Comparison of ENCODE assay signal across 16 mouse cellular contexts in genomic region chr4:22103001-22103587, GRCm38 (mm10).
DNase-seq lines count a peak whose midpoint lies in the region; ATAC-seq and TF ChIP-seq lines count a peak whose summit lies in the region.
"Had no signal": no experiment of that assay in that cellular context is flagged by ENCODE, and none has a peak within 500 bp of the region (broad histone marks: within the 10 kb centered on the region; RNA-seq: fewer than 3 reads in every experiment).

No protein-coding gene starts in this region.

- peak; percentile 57 to 68 for DNase-seq in cerebellum, postnatal 10 days
- no peak for DNase-seq in cerebellum, adult 9-10 months
- DNase-seq in lung, postnatal 10 days = peak; percentile 18
- DNase-seq in lung, postnatal 25 days (ENCODE audit: low spot score) = no peak
- peak; percentile 65 for DNase-seq in hindbrain, postnatal 0 days (ENCODE audit: low spot score)
- DNase-seq in urinary bladder, postnatal 25 days (ENCODE audit: low spot score) = no peak
- DNase-seq in limb, embryonic 10.5 days (ENCODE audit: low spot score) = no peak
- DNase-seq in adipocyte (ENCODE audit: low spot score) = no peak
- DNase-seq: adrenal gland, postnatal 10 days; gastrocnemius, postnatal 14 days; heart, postnatal 14 days; kidney, postnatal 14 days had no signal

- no peak overlapping the region for H3K4me2 ChIP-seq in hindbrain, postnatal 0 days (ENCODE audit: low read depth, low read length)
- H3K4me2 ChIP-seq: liver, embryonic 12.5 days; lung, embryonic 15.5 days had no signal

- peak overlapping the region; percentile 70 for H3K27ac ChIP-seq in hindbrain, postnatal 0 days
- H3K27ac ChIP-seq in limb, embryonic 10.5 days = no peak overlapping the region
- H3K27ac ChIP-seq: heart, embryonic 10.5 days; liver, embryonic 12.5 days; lung, embryonic 15.5 days had no signal

- ATAC-seq in hindbrain, postnatal 0 days = peak; percentile 76
- ATAC-seq: intestine, postnatal 0 days; liver, embryonic 12.5 days had no signal

- no peaks in the 10 kb centered on the region for H3K9me3 ChIP-seq in hindbrain, postnatal 0 days (ENCODE audit: low read length)
- H3K9me3 ChIP-seq in limb, embryonic 10.5 days (replicated peaks) = no peaks in the 10 kb centered on the region
- H3K9me3 ChIP-seq: heart, embryonic 10.5 days; liver, embryonic 12.5 days; lung, embryonic 15.5 days had no signal

- WGBS in hindbrain, postnatal 0 days = 33% methylated on average over 8 of the region's 8 CpGs
- WGBS in limb, embryonic 10.5 days = 89% methylated on average over 8 of the region's 8 CpGs

- TF ChIP-seq CTCF in hindbrain, postnatal 0 days (IDR thresholded peaks at IDR 0.05; ENCODE audit: low read depth) = no peak

- H3K36me3 ChIP-seq in hindbrain, postnatal 0 days (ENCODE audit: insufficient read depth, low read length) = no peaks in the 10 kb centered on the region
- no peaks in the 10 kb centered on the region for H3K36me3 ChIP-seq in limb, embryonic 10.5 days
- H3K36me3 ChIP-seq: heart, embryonic 10.5 days; liver, embryonic 12.5 days; lung, embryonic 15.5 days had no signal

- H3K27me3 ChIP-seq in hindbrain, postnatal 0 days (ENCODE audit: insufficient read depth, low read length) = no peaks in the 10 kb centered on the region
- H3K27me3 ChIP-seq in limb, embryonic 10.5 days (ENCODE audit: low read depth, poor library complexity, severe bottlenecking) = no peaks in the 10 kb centered on the region
- H3K27me3 ChIP-seq: liver, embryonic 12.5 days; lung, embryonic 15.5 days had no signal

- no peak overlapping the region for H3K9ac ChIP-seq in hindbrain, postnatal 0 days (replicated peaks; ENCODE audit: low read length)
- H3K9ac ChIP-seq: liver, embryonic 12.5 days; lung, embryonic 15.5 days had no signal

- peaks cover 8% of the 10 kb centered on the region; the same call in 1 of the 2 replicates for H3K4me1 ChIP-seq in hindbrain, postnatal 0 days (ENCODE audit: insufficient read depth, low read length)
- no peaks in the 10 kb centered on the region for H3K4me1 ChIP-seq in limb, embryonic 10.5 days
- H3K4me1 ChIP-seq: heart, embryonic 10.5 days; liver, embryonic 12.5 days; lung, embryonic 15.5 days had no signal

- H3K4me3 ChIP-seq in hindbrain, postnatal 0 days (ENCODE audit: low read length) = no peak overlapping the region
- no peak overlapping the region for H3K4me3 ChIP-seq in limb, embryonic 10.5 days
- H3K4me3 ChIP-seq: heart, embryonic 10.5 days; liver, embryonic 12.5 days; lung, embryonic 15.5 days had no signal

Comparison
In these comparisons a context has a peak if more than half of its experiments do, and no peak if none do; other contexts are left out.
1. DNase-seq: peak in cerebellum, postnatal 10 days (2 of 2), lung, postnatal 10 days (single experiment) and hindbrain, postnatal 0 days (single experiment); none in cerebellum, adult 9-10 months (single experiment), lung, postnatal 25 days (single experiment), urinary bladder, postnatal 25 days (single experiment), limb, embryonic 10.5 days (single experiment) and adipocyte (single experiment).